Mouse (Mus musculus): Measurements from ENCODE around the gene Slc16a12. TPM values are rescaled to one million over a fixed set of nuclear protein-coding genes. Genes with fewer than 3 reads are reported as not detected.
A peak's percentile ranks its signal among the peaks of the same experiment; 100 is the strongest.
"Not testable (repeated sequence)": the region's sequence is repeated elsewhere in the genome, so short reads cannot be mapped to it uniquely, and the experiment has no call there.

Gene Slc16a12
- polyA plus RNA-seq, 1 experiment = not detected

GRCm38 (mm10) chr19:34655227-34655805, 91.8 kb downstream of the Slc16a12 start:
- H3K27me3 ChIP-seq (replicated peaks) = no peaks in the 10 kb centered on the region
- no peak for TF ChIP-seq FLI1 (IDR thresholded peaks at IDR 0.05; ENCODE audit: low read length)
- TF ChIP-seq GATA1 (IDR thresholded peaks at IDR 0.05; ENCODE audit: borderline replicate concordance, low read length) = no peak
- H3K9me3 ChIP-seq = no peaks in the 10 kb centered on the region
- peaks cover 58% of the 10 kb centered on the region for H3K4me1 ChIP-seq
- H3K4me3 ChIP-seq (replicated peaks) = no peak overlapping the region
- no peaks in the 10 kb centered on the region for H3K36me3 ChIP-seq (replicated peaks; ENCODE audit: low read length)

GRCm38 (mm10) chr19:34650997-34651396, 96.1 kb downstream of the Slc16a12 start:
- TF ChIP-seq FLI1 (IDR thresholded peaks at IDR 0.05; ENCODE audit: low read length) = no peak
- no peak for TF ChIP-seq GATA1 (IDR thresholded peaks at IDR 0.05; ENCODE audit: borderline replicate concordance, low read length)
- Histone ChIP-seq H3K36me3 (replicated peaks; ENCODE audit: low read length) (peaks cover 18% of the 10 kb centered on the region), H3K4me3 (replicated peaks) (peak overlapping the region; percentile 51), H3K27me3 (replicated peaks) (no peaks in the 10 kb centered on the region), H3K4me1 (peaks cover 55% of the 10 kb centered on the region), H3K9me3 (no peaks in the 10 kb centered on the region)

- Histone ChIP-seq H3K9me3 (no peaks in the 10 kb centered on the region), H3K36me3 (replicated peaks; ENCODE audit: low read length) (peaks cover 18% of the 10 kb centered on the region), H3K27me3 (replicated peaks) (no peaks in the 10 kb centered on the region), H3K4me3 (replicated peaks) (no peak overlapping the region), H3K4me1 (peaks cover 54% of the 10 kb centered on the region)
- TF ChIP-seq GATA1 (IDR thresholded peaks at IDR 0.05; ENCODE audit: borderline replicate concordance, low read length) = no peak
- TF ChIP-seq FLI1 (IDR thresholded peaks at IDR 0.05; ENCODE audit: low read length) = no peak
Observed at GRCm38 (mm10) chr19:34650276-34650675, 96.8 kb downstream of the Slc16a12 start.

- H3K9me3 ChIP-seq; H3K4me3 ChIP-seq (replicated peaks); H3K27me3 ChIP-seq (replicated peaks): not testable (repeated sequence)
- peaks cover 18% of the 10 kb centered on the region for H3K36me3 ChIP-seq (replicated peaks; ENCODE audit: low read length)
- peaks cover 43% of the 10 kb centered on the region for H3K4me1 ChIP-seq
Observed at GRCm38 (mm10) chr19:34647630-34648029, 99.5 kb downstream of the Slc16a12 start.

GRCm38 (mm10) chr19:34642616-34643015, 104.5 kb downstream of the Slc16a12 start:
- Histone ChIP-seq H3K9me3 (no peaks in the 10 kb centered on the region), H3K4me1 (peaks cover 47% of the 10 kb centered on the region), H3K4me3 (replicated peaks) (no peak overlapping the region), H3K36me3 (replicated peaks; ENCODE audit: low read length) (peaks cover 2% of the 10 kb centered on the region), H3K27me3 (replicated peaks) (peaks cover 3% of the 10 kb centered on the region)
- TF ChIP-seq FLI1 (IDR thresholded peaks at IDR 0.05; ENCODE audit: low read length) (no peak), GATA1 (IDR thresholded peaks at IDR 0.05; ENCODE audit: borderline replicate concordance, low read length) (no peak)

- peaks cover 44% of the 10 kb centered on the region for H3K4me1 ChIP-seq
- no peaks in the 10 kb centered on the region for H3K9me3 ChIP-seq
- peaks cover 3% of the 10 kb centered on the region for H3K27me3 ChIP-seq (replicated peaks)
- peak within 1 kb of the TSS; percentile 90 for H3K4me3 ChIP-seq (replicated peaks)
- TF ChIP-seq FLI1 (IDR thresholded peaks at IDR 0.05; ENCODE audit: low read length) (no peak), GATA1 (IDR thresholded peaks at IDR 0.05; ENCODE audit: borderline replicate concordance, low read length) (no peak)
- H3K36me3 ChIP-seq (replicated peaks; ENCODE audit: low read length) = no peaks in the 10 kb centered on the region
Observed at GRCm38 (mm10) chr19:34640623-34641022, 106.5 kb downstream of the Slc16a12 start, which contains the start of the genes Ifit1bl2 and Ifit1. TSS of gene Ifit1bl2 (minus strand) at chr19:34640743. TSS of gene Ifit1 (plus strand) at chr19:34640871.

- H3K27me3 ChIP-seq (replicated peaks) = peaks cover 3% of the 10 kb centered on the region
- no peak for TF ChIP-seq FLI1 (IDR thresholded peaks at IDR 0.05; ENCODE audit: low read length)
- no peak for TF ChIP-seq GATA1 (IDR thresholded peaks at IDR 0.05; ENCODE audit: borderline replicate concordance, low read length)
Observed at GRCm38 (mm10) chr19:34636933-34637557, 110.0 kb downstream of the Slc16a12 start.

GRCm38 (mm10) chr19:34633484-34633883, 113.6 kb downstream of the Slc16a12 start:
- no peaks in the 10 kb centered on the region for H3K9me3 ChIP-seq
- no peaks in the 10 kb centered on the region for H3K27me3 ChIP-seq (replicated peaks)
- no peak for TF ChIP-seq GATA1 (IDR thresholded peaks at IDR 0.05; ENCODE audit: borderline replicate concordance, low read length)
- no peak for TF ChIP-seq FLI1 (IDR thresholded peaks at IDR 0.05; ENCODE audit: low read length)
- H3K36me3 ChIP-seq (replicated peaks; ENCODE audit: low read length) = no peaks in the 10 kb centered on the region
- no peak overlapping the region for H3K4me3 ChIP-seq (replicated peaks)
- H3K4me1 ChIP-seq = peaks cover 11% of the 10 kb centered on the region

More at GRCm38 (mm10) chr19:34636933-34637557, 110.0 kb downstream of the Slc16a12 start:
- no peaks in the 10 kb centered on the region for H3K36me3 ChIP-seq (replicated peaks; ENCODE audit: low read length)
- H3K4me3 ChIP-seq (replicated peaks) = no peak overlapping the region
- H3K4me1 ChIP-seq = peaks cover 43% of the 10 kb centered on the region
- no peaks in the 10 kb centered on the region for H3K9me3 ChIP-seq

- Histone ChIP-seq H3K36me3 (replicated peaks; ENCODE audit: low read length) (no peaks in the 10 kb centered on the region), H3K27me3 (replicated peaks) (peaks cover 2% of the 10 kb centered on the region), H3K4me1 (0 out of 2 replicates have a peak, but pooled peaks cover 3% of the 10 kb centered on the region), H3K4me3 (replicated peaks) (no peak overlapping the region), H3K9me3 (no peaks in the 10 kb centered on the region)
- TF ChIP-seq FLI1 (IDR thresholded peaks at IDR 0.05; ENCODE audit: low read length) (no peak), GATA1 (IDR thresholded peaks at IDR 0.05; ENCODE audit: borderline replicate concordance, low read length) (no peak)
Observed at GRCm38 (mm10) chr19:34631487-34631886, 115.6 kb downstream of the Slc16a12 start.

GRCm38 (mm10) chr19:34627496-34627895, 119.6 kb downstream of the Slc16a12 start:
- H3K9me3 ChIP-seq = no peaks in the 10 kb centered on the region
- no peaks in the 10 kb centered on the region for H3K36me3 ChIP-seq (replicated peaks; ENCODE audit: low read length)
- no peak for TF ChIP-seq FLI1 (IDR thresholded peaks at IDR 0.05; ENCODE audit: low read length)
- no peak for TF ChIP-seq GATA1 (IDR thresholded peaks at IDR 0.05; ENCODE audit: borderline replicate concordance, low read length)
- peaks cover 6% of the 10 kb centered on the region for H3K4me1 ChIP-seq
- no peak overlapping the region for H3K4me3 ChIP-seq (replicated peaks)
- H3K27me3 ChIP-seq (replicated peaks) = peaks cover 9% of the 10 kb centered on the region

Data from megakaryocyte, embryonic 14.5 days (primary cell).